Mouse (Mus musculus) limb, embryonic 15.5 days (tissue): ENCODE results near the gene Zap70. TPM values are rescaled to one million over a fixed set of nuclear protein-coding genes. Genes with fewer than 3 reads are reported as not detected.

Experiments
- ATAC-seq: fragments of 200-750 bp; cut with Nextera tagmentation; 2 replicates; pipeline ENCODE4 v1.8.0; 2017; ENCODE audit warnings: low read depth, moderate TSS enrichment; ENCODE audit not compliant: insufficient number of reproducible peaks, low FRiP score, low TSS enrichment
- H3K27ac ChIP-seq: fragments of 300-500 bp; sonication (generic); 2 replicates; pipeline ENCODE4 v1.5.1; 2015; ENCODE audit warnings: moderate library complexity, mild to moderate bottlenecking, inconsistent platforms
- H3K27me3 ChIP-seq: fragments of 300-500 bp; sonication (generic); 2 replicates; pipeline ENCODE4 v1.6.1; 2015; ENCODE audit warnings: inconsistent platforms
- H3K36me3 ChIP-seq: fragments of 300-500 bp; sonication (generic); 2 replicates; pipeline ENCODE4 v1.6.1; 2015; ENCODE audit warnings: inconsistent platforms
- H3K4me1 ChIP-seq: fragments of 300-500 bp; sonication (generic); 2 replicates; pipeline ENCODE4 v1.6.1; 2015; ENCODE audit warnings: inconsistent platforms
- H3K4me2 ChIP-seq: fragments of 300-500 bp; sonication (generic); 2 replicates; pipeline ENCODE4 v1.6.1; 2015; ENCODE audit warnings: mild to moderate bottlenecking, inconsistent platforms
- H3K4me3 ChIP-seq: fragments of 300-500 bp; sonication (generic); 2 replicates; pipeline ENCODE4 v1.5.1; 2015; ENCODE audit warnings: mild to moderate bottlenecking, inconsistent platforms
- H3K9ac ChIP-seq: fragments of 300-500 bp; sonication (generic); 2 replicates; pipeline ENCODE4 v1.6.1; 2015; ENCODE audit warnings: inconsistent platforms
- H3K9me3 ChIP-seq: fragments of 300-500 bp; sonication (generic); 2 replicates; pipeline ENCODE4 v1.6.1; 2016; ENCODE audit warnings: inconsistent platforms
- WGBS: fragments of 180-500 bp; shearing (Covaris S2); methylation state at CpG from one replicate; pipeline ENCODE4 v1.1.7; 2015; 5-methylcytosine and 5-hydroxymethylcytosine counted together
- polyA plus RNA-seq: library from polyadenylated mRNA; unstranded; fragments of >200 nt; fragmentation: Nextera tagmentation; extraction: Ambion mirVana; gene quantifications from 2 replicates; pipeline ENCODE4 v1.2.1, GENCODE M21; 2015

Gene Zap70
- polyA plus RNA-seq, 1 experiment from 2014 or later: 0.68 TPM

DNA sequence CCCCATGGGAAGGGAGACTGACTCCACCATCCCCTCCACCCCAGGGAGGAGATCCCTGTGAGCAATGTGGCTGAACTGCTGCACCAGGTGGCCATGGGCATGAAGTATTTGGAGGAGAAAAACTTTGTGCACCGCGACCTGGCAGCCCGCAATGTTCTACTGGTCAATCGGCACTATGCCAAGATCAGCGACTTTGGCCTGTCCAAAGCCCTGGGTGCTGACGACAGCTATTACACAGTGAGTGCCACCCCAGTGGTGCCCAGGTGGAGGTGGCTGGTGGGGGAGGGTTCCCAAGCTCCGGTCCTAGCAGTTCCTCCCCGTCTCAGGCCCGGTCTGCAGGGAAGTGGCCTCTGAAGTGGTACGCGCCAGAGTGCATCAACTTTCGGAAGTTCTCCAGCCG lies 19.2 kb downstream of the Zap70 start:
- Histone ChIP-seq H3K4me3 (no peak overlapping the region), H3K4me1 (peaks cover 10% of the 10 kb centered on the region), H3K9ac (no peak overlapping the region), H3K4me2 (no peak overlapping the region), H3K36me3 (no peaks in the 10 kb centered on the region), H3K9me3 (no peaks in the 10 kb centered on the region), H3K27me3 (peaks cover 4% of the 10 kb centered on the region; the same call in 1 of the 2 replicates), H3K27ac (no peak overlapping the region)
- ATAC-seq: no peak
- 88% methylated on average over 13 of the region's 13 CpGs for WGBS

DNA sequence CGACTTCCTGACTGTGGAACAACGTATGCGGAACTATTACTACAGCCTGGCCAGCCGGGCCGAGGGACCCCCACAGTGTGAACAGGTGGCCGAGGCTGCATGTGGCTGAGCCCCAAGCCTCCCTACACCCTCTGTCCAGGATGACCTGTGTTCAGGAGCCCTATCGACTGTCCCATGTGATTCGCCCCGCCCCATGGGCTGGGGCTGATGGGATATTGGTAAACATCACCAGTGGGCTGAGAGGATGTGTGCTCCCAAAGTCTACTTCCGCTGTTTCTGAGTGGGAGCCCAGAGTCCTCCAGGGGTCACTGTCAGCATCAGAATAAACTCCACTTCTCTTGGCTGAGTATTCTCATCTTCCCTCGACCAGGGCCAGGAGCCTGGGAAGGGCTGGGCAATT lies 20.9 kb downstream of the Zap70 start:
- no peaks in the 10 kb centered on the region for H3K9me3 ChIP-seq
- no peak overlapping the region for H3K27ac ChIP-seq
- peaks cover 7% of the 10 kb centered on the region; the same call in 1 of the 2 replicates for H3K27me3 ChIP-seq
- no peak overlapping the region for H3K9ac ChIP-seq
- no peak overlapping the region for H3K4me2 ChIP-seq
- 74% methylated on average over 11 of the region's 11 CpGs for WGBS
- no peak overlapping the region for H3K4me3 ChIP-seq
- H3K36me3 ChIP-seq: no peaks in the 10 kb centered on the region
- no peak for ATAC-seq
- peaks cover 11% of the 10 kb centered on the region for H3K4me1 ChIP-seq

DNA sequence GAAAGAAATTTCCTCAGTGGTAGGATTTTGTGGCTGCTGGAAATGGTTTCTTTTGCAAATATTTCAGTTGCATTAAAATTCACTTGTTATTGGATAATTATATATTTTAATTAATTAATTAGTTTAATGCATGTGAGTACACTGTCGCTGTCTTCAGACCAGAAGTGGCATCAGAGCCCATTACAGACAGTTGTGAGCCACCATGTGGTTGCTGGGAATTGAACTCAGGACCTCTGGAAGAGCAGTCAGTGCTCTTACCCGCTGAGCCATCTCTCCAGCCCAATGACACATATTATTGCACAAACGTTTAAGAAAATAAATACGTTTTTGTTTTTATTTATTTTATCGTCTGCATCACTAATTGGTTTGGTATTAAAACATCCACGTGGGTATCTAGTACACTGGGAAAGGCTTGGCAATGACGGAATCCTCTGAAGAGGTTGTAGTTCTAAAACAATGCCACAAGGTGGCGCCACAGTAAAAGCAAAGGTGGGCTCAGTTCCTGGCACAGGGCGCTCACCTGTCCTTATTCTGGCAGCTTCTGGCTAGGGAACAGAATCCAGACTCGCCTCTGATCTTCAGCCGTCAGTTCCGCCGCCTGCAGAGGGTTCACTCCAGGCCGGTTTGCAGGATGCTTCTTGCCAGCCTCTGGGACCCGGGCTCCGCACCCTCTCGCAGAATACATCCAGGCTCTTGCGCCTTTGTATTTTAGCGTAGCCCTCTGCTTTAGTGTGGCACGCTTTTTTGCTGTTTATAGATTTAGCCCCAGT lies 23.0 kb downstream of the Zap70 start:
- no peak for ATAC-seq
- WGBS: 4% methylated on average over 20 of the region's 20 CpGs
- Histone ChIP-seq H3K4me2 (peak overlapping the region; percentile 75), H3K27ac (no peak overlapping the region), H3K4me1 (peaks cover 11% of the 10 kb centered on the region), H3K9me3 (no peaks in the 10 kb centered on the region), H3K27me3 (peaks cover 7% of the 10 kb centered on the region; the same call in 1 of the 2 replicates), H3K4me3 (peak overlapping the region; percentile 40), H3K9ac (peak overlapping the region; percentile 26; the same call in 1 of the 2 replicates), H3K36me3 (no peaks in the 10 kb centered on the region)

DNA sequence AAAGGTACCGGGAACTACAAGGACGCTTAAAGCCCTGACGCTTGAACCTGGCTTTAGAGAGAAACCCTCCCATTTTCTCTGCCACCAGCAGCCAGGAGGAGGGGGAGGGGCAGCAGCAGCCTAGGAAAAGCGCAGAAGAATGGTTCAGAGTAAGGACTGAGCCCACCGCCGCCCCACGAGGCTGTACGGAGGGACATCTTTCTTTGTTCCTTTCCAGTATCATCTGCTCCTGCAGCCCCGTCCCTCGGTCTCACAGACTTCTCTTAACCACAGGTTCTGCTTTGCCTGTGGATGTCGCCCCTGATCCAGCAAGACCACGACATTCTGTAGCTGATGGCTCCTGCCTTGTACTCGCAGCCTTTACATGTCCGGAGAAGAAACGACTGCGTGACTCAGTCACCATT lies 23.6 kb downstream of the Zap70 start:
- peak overlapping the region; percentile 40 for H3K4me3 ChIP-seq
- H3K9ac ChIP-seq: peak overlapping the region; percentile 26; the same call in 1 of the 2 replicates
- WGBS: 2% methylated on average over 16 of the region's 16 CpGs
- 0 out of 2 replicates have a peak, but pooled peaks cover 2% of the 10 kb centered on the region for H3K36me3 ChIP-seq
- no peak for ATAC-seq
- H3K4me2 ChIP-seq: peak overlapping the region; percentile 75
- peaks cover 7% of the 10 kb centered on the region; the same call in 1 of the 2 replicates for H3K27me3 ChIP-seq
- H3K27ac ChIP-seq: no peak overlapping the region
- no peaks in the 10 kb centered on the region for H3K9me3 ChIP-seq
- peaks cover 11% of the 10 kb centered on the region for H3K4me1 ChIP-seq

DNA sequence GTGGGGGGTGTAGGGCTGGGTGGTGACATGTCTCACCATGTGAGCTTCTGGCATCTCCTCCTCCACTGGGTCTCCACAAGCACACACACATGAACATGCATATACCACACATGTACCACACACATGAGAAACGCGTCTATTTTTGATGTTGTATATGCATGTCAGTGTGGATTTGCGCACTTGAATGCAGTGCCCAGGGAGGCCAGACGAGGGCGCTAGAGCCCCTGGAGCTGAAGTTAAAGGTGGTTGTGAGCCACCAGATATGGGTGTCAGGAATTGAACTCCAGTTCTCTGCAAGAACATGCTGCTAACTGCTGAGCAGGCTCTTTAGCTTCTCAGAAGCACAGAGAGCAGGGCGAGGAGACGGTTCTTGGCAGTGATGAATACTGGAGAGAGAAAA lies 24.8 kb downstream of the Zap70 start:
- Histone ChIP-seq H3K4me3 (no peak overlapping the region), H3K9ac (no peak overlapping the region), H3K4me2 (no peak overlapping the region), H3K36me3 (peaks cover 11% of the 10 kb centered on the region), H3K27ac (no peak overlapping the region), H3K4me1 (peaks cover 11% of the 10 kb centered on the region), H3K27me3 (peaks cover 7% of the 10 kb centered on the region; the same call in 1 of the 2 replicates), H3K9me3 (no peaks in the 10 kb centered on the region)
- ATAC-seq: no peak; the same call in 1 of the 2 replicates
- 90% methylated on average over 7 of the region's 7 CpGs for WGBS

DNA sequence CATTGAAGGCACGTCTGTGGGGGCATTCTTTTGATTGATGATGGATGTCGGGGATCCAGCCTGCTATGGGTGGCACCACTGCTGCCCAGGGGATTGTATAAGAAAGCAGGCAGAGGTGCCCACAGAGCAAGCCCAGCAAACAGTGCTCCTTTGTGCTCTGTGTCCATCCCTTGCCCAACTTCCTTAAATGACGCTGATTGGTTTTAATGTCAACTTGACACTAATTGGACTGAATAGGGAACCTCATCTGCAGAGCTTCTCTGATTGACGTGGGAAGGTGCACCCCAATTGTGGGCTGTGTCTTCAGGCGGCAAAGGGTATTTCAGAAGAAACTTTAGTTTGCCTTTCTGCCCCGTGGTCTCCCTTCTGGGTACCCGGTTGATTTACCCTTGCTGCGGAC lies 27.8 kb downstream of the Zap70 start:
- no peak overlapping the region for H3K4me3 ChIP-seq
- no peaks in the 10 kb centered on the region for H3K9me3 ChIP-seq
- WGBS: 78% methylated on average over 8 of the region's 8 CpGs

DNA sequence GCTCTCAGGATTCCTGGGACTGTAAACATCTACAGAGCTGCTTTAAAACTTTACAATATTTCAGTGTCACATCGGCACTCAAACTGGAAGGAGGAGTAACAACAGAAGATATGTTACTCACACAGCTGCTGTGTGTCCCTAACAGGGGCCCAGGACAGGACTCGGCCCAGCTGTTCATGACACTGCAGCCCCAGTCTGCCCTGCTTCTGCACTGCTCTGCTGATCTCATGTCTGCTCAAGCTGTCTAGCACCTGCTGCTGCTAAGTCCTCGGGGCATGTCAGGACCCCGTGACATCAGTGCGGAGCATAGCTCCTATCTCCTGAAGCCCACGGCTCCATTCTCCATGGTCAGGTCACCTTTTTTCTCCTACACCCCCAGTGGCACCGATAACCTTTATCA lies 35.1 kb downstream of the Zap70 start:
- peak; percentile 76 for ATAC-seq
- Histone ChIP-seq H3K27me3 (no peaks in the 10 kb centered on the region), H3K4me1 (no peaks in the 10 kb centered on the region), H3K27ac (no peak overlapping the region), H3K36me3 (peaks cover 88% of the 10 kb centered on the region), H3K4me2 (no peak overlapping the region), H3K4me3 (no peak overlapping the region), H3K9me3 (no peaks in the 10 kb centered on the region), H3K9ac (no peak overlapping the region)
- 88% methylated on average over 7 of the region's 7 CpGs for WGBS

More for the DNA sequence above, 27.8 kb downstream of the Zap70 start:
- H3K9ac ChIP-seq: no peak overlapping the region
- H3K36me3 ChIP-seq: peaks cover 40% of the 10 kb centered on the region
- H3K4me1 ChIP-seq: peaks cover 11% of the 10 kb centered on the region
- H3K4me2 ChIP-seq: no peak overlapping the region
- 0 out of 2 replicates have a peak, but pooled peaks cover 3% of the 10 kb centered on the region for H3K27me3 ChIP-seq
- ATAC-seq: no peak
- H3K27ac ChIP-seq: no peak overlapping the region

DNA sequence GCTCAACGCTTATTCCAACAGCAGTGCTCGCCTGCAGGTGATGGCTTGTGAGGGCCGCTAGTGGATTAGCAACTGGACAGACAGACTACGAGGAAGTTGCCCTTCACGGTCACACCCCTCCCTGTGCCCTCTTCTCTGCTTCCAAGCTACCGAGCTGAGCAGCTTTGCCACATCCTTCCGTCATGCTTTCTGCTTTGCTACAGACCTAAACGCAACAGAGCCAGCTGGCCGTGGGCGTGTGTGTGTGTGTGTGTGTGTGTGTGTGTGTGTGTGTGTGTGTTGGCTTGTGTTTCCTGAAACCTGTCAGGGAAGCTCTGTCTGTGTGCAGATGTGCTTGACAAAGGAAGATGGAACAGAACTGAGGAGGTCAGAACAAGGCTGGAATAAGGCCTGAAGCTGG lies 35.9 kb downstream of the Zap70 start:
- H3K9me3 ChIP-seq: no peaks in the 10 kb centered on the region
- H3K4me1 ChIP-seq: no peaks in the 10 kb centered on the region
- H3K27ac ChIP-seq: no peak overlapping the region
- no peak for ATAC-seq
- peaks cover 89% of the 10 kb centered on the region for H3K36me3 ChIP-seq
- H3K27me3 ChIP-seq: no peaks in the 10 kb centered on the region
- no peak overlapping the region for H3K9ac ChIP-seq
- H3K4me3 ChIP-seq: no peak overlapping the region
- 71% methylated on average over 10 of the region's 10 CpGs for WGBS
- H3K4me2 ChIP-seq: no peak overlapping the region

DNA sequence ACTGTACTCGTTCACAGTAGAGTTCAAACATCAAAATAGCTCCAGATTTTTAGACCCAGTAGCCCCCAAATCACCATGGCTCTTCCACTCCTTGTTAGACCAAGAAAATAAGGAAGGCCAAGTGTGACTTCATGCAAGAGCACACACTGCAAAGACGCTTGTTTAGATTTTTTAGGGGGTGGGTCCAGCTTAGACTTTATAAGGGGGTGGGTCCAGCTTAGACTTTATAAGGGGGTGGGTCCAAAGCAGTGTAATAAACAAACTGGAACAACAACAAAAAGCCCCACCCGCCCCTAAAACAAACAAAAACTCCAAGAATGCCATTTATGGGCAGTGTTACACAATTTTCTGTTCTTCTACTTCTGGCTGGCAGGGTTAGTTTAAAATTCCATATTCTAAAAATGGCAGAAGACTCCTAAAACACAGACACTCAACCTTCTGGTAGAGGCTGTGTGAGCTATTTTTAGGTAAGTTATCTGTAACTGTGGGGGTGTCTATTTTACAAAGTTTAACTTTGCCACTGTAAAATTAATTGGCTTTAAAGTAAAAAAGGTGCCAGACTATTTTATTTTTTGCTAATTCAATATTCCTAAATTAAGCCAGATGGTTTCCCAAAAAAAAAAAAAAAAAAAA lies 38.9 kb downstream of the Zap70 start:
- Histone ChIP-seq H3K9me3 (no peaks in the 10 kb centered on the region), H3K27ac (no peak overlapping the region), H3K4me2 (no peak overlapping the region), H3K9ac (no peak overlapping the region), H3K36me3 (peaks cover 79% of the 10 kb centered on the region), H3K4me1 (no peaks in the 10 kb centered on the region), H3K27me3 (no peaks in the 10 kb centered on the region), H3K4me3 (no peak overlapping the region)
- 64% methylated on average over 3 of the region's 3 CpGs for WGBS
- no peak for ATAC-seq

DNA sequence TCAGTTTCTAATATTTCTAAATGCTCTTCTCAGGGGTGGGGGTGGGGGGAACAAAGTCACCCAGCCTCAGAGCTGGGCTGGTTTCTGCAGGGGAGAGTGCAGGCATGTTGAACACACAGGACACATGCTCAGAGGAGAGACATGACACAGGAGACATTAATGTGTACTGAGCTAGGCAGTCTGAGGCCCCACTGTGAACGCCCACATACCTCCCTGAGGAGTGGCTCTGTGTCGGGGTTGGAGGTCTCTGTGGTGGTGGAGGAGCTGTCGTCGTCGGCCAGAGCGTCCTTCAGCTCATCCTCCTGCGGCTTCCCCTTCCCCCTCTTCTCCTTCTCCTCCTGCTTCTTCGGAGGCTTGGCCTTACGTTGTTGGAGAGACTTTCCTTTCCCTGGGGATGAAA lies 42.7 kb downstream of the Zap70 start:
- H3K9ac ChIP-seq: no peak overlapping the region
- no peaks in the 10 kb centered on the region for H3K4me1 ChIP-seq
- H3K36me3 ChIP-seq: peaks cover 78% of the 10 kb centered on the region
- H3K27me3 ChIP-seq: no peaks in the 10 kb centered on the region
- WGBS: 73% methylated on average over 9 of the region's 9 CpGs
- no peak for ATAC-seq
- H3K9me3 ChIP-seq: no peaks in the 10 kb centered on the region
- no peak overlapping the region for H3K4me2 ChIP-seq
- no peak overlapping the region for H3K4me3 ChIP-seq
- no peak overlapping the region for H3K27ac ChIP-seq

DNA sequence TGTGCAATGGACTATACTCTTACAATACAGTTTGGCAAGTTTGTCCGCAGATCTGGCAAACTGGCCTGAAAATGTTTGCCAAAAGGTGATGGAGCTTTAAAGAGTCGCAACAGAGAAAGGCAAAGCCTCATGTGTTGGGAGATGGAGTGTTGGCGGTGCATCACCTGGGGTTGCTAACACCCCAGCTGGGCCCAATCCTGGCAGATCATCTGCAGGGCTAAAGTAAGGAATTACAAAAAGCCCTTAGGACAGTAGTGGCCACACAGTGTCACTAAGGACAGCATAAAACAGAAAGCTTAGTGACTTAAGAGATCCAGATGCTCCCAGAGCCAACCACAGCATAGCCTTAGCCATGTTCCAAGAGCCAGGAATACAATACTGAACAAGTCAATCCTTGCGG lies 43.2 kb downstream of the Zap70 start:
- peaks cover 77% of the 10 kb centered on the region for H3K36me3 ChIP-seq
- no peaks in the 10 kb centered on the region for H3K9me3 ChIP-seq
- no peak overlapping the region for H3K4me2 ChIP-seq
- ATAC-seq: no peak
- no peaks in the 10 kb centered on the region for H3K4me1 ChIP-seq
- WGBS: 91% methylated on average over 4 of the region's 4 CpGs
- H3K9ac ChIP-seq: no peak overlapping the region
- H3K27ac ChIP-seq: no peak overlapping the region
- no peak overlapping the region for H3K4me3 ChIP-seq
- H3K27me3 ChIP-seq: no peaks in the 10 kb centered on the region

DNA sequence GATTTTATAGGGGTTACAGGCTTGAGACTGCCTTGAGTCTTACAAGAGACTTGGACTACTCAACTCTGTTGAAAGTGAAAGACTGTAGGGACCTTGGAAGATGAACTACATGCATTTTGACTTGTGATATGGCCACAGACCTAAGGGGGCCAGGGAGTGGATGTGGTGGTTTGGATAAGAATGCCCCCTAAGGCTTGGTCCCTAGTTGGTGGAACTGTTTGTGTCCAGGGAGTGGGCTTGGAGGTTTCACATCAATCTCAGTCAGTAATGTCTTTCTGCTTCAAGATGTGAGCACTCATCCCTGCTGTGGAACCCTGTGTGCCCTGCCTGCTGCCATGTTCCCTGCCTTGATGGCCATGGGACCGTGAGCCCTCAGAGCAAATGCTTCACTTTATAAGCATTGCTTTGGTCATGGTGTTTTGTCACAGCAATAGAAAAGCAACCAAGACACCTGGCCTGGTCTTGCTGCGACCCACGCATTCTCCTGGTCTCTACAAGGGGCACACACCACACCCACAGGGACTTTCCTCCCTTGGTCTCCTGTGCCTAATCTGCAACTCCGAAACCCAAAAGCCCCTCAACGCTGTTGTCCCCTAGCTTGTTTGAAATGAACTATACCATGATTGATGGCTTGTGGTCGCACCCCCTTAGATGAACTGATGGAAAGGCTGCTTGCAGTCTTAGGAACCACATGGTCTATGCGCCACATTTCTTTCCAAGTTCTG lies 44.7 kb downstream of the Zap70 start:
- ATAC-seq: no peak
- H3K27ac ChIP-seq: no peak overlapping the region

More for the DNA sequence above, 44.7 kb downstream of the Zap70 start:
- H3K4me3 ChIP-seq: no peak overlapping the region
- no peaks in the 10 kb centered on the region for H3K27me3 ChIP-seq
- H3K9ac ChIP-seq: no peak overlapping the region
- 96% methylated on average over 7 of the region's 7 CpGs for WGBS
- no peaks in the 10 kb centered on the region for H3K9me3 ChIP-seq
- no peaks in the 10 kb centered on the region for H3K4me1 ChIP-seq
- peaks cover 87% of the 10 kb centered on the region for H3K36me3 ChIP-seq
- H3K4me2 ChIP-seq: no peak overlapping the region
